Mouse (Mus musculus) forebrain, embryonic 14.5 days (tissue): Measurements from ENCODE around the gene Lrrc29. TPM values are rescaled to one million over a fixed set of nuclear protein-coding genes. Genes with fewer than 3 reads are reported as not detected.
"Not testable (repeated sequence)": the region's sequence is repeated elsewhere in the genome, so short reads cannot be mapped to it uniquely, and the experiment has no call there.

Experiments used
- ATAC-seq: fragments of 200-750 bp; cut with Nextera tagmentation; 2 replicates; pipeline ENCODE4 v1.8.0; 2017; ENCODE audit warnings: mild to moderate bottlenecking, moderate library complexity
- DNase-seq: peaks from one replicate; pipeline ENCODE4 v3.0.0-alpha.2; 2015; ENCODE audit warnings: low spot score
- H3K27ac ChIP-seq: fragments of 300-500 bp; sonication (generic); 2 replicates; pipeline ENCODE4 v1.5.1; 2014; ENCODE audit warnings: low read depth, mild to moderate bottlenecking, control low read depth, low read length, moderate library complexity
- H3K27me3 ChIP-seq: fragments of 300-500 bp; sonication (generic); replicated peaks from 2 replicates; pipeline ENCODE4 v1.6.1; 2014; ENCODE audit warnings: low read length, control low read depth, mixed read lengths; ENCODE audit not compliant: control insufficient read depth, insufficient read depth
- H3K36me3 ChIP-seq: fragments of 300-500 bp; sonication (generic); 2 replicates; pipeline ENCODE4 v1.6.1; 2014; ENCODE audit warnings: low read length, control low read depth; ENCODE audit not compliant: control insufficient read depth, insufficient read depth
- H3K4me1 ChIP-seq: fragments of 300-500 bp; sonication (generic); 2 replicates; pipeline ENCODE4 v1.6.1; 2014; ENCODE audit warnings: antibody characterized with exemption, low read length, control low read depth; ENCODE audit not compliant: control insufficient read depth, insufficient read depth
- H3K4me2 ChIP-seq: fragments of 300-500 bp; sonication (generic); 2 replicates; pipeline ENCODE4 v1.6.1; 2014; ENCODE audit warnings: mild to moderate bottlenecking, control low read depth, low read length
- H3K4me3 ChIP-seq: fragments of 300-500 bp; sonication (generic); 2 replicates; pipeline ENCODE4 v1.5.1; 2014; ENCODE audit warnings: low read depth, low read length, control low read depth
- H3K9ac ChIP-seq: fragments of 300-500 bp; sonication (generic); 2 replicates; pipeline ENCODE4 v1.6.1; 2014; ENCODE audit warnings: mild to moderate bottlenecking, low read length, control low read depth, moderate library complexity
- H3K9me3 ChIP-seq: fragments of 300-500 bp; sonication (generic); replicated peaks from 2 replicates; pipeline ENCODE4 v1.6.1; 2016; ENCODE audit warnings: low read length, control low read depth, mixed read lengths; ENCODE audit not compliant: control insufficient read depth
- WGBS: fragments of 180-500 bp; shearing (Covaris S2); extraction: QIAGEN DNeasy Blood & Tissue Kit; methylation state at CpG from one replicate; pipeline ENCODE4 v1.1.7; 2014; 5-methylcytosine and 5-hydroxymethylcytosine counted together
- polyA plus RNA-seq: library from polyadenylated mRNA; unstranded; fragments of >200 nt; fragmentation: Nextera tagmentation; extraction: Ambion mirVana; gene quantifications from 2 replicates; pipeline ENCODE4 v1.2.1, GENCODE M21; 2014

The Lrrc29 gene
- polyA plus RNA-seq, 1 experiment from 2014 or later, result 0.93 TPM

DNA sequence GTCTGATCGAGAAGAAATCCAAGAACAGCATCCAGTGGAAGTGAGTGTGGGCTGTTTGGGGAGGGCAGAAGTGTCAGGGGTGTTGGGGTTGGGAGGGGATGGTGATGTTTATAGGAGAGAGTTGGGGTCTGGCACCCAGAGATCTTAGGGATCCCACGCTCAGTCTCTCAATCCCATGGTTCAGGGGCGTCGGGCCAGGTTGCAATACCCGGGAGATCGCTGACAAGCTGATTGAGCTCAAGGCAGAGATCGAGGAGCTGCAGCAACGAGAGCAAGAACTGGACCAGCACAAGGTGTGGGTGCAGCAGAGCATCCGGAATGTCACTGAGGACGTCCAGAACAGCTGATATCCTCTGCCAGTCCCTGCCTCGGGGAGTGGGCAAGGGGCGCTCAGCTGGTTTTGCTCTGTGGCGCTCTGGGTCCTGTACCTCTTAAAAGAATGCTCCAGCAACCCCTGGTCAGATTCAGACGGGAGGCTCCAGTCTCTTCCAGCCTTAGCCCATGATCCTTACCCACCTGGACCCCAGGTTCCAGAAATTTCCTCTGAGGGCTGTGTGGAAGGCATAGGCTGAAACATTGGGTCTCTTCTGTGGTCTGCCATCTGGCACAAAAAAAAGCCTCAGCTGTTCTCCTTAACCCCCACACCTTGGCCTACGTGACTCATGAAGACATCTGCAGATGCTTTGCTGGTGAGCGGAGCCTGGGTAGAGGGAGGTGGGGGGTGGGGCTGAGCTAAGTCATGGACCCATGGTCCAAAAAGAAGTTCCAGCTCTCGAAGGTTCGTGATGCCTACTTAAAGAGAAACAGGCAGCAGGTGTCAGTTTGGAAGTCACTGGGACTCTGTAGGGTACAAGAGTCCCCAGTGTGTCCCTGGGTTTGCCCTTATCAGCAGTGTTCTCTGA lies 27.5 kb downstream of the Lrrc29 start:
- Histone ChIP-seq H3K4me2 (peak overlapping the region; percentile 92), H3K36me3 (peaks cover 49% of the 10 kb centered on the region), H3K27me3 (no peaks in the 10 kb centered on the region), H3K9me3 (no peaks in the 10 kb centered on the region), H3K9ac (peak overlapping the region; percentile 91), H3K4me3 (peak overlapping the region; percentile 97), H3K4me1 (peaks cover 15% of the 10 kb centered on the region), H3K27ac (no peak overlapping the region)
- no peak for ATAC-seq
- DNase-seq, result no peak
- WGBS, result 64% methylated on average over 18 of the region's 18 CpGs

DNA sequence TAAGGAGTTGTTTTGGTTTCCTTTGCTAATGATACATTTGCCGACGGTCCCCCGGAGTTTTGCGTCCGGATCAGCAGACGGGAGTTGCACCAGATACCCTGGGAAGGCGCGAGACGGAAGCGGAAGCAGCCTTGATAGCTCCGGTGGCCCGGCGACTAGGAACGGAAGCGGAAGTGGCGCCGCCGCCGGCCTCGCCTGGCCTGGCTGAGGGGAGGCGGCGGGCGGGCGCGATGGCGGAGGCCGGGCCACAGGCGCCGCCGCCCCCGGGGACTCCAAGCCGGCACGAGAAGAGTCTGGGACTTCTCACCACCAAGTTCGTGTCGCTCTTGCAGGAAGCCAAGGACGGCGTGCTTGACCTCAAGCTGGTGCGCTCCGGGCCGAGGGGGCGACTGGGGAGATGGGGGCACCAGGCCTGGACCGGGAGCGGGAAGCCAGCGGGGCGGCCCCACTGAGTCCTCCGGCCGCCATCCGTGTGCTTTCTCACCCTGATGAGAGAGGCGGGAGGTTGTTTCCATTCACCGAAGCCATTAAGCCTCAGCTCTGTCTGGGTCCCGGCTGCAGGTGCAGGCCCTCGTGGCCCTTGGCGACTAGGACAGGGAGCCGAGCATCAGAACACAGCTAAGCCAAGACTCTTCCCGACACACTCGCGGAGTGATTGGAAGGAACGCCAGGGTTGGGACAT lies 28.4 kb downstream of the Lrrc29 start, which contains the start of gene E2f4:
E2f4 (plus strand) TSS at position 153 of the 682 bp plus-strand sequence.
- Histone ChIP-seq H3K4me1 (peaks cover 15% of the 10 kb centered on the region), H3K27me3 (no peaks in the 10 kb centered on the region), H3K36me3 (peaks cover 41% of the 10 kb centered on the region), H3K4me2 (peak within 1 kb of the TSS; percentile 92), H3K9ac (peak within 1 kb of the TSS; percentile 91), H3K9me3 (no peaks in the 10 kb centered on the region), H3K27ac (peak within 1 kb of the TSS; percentile 36; the same call in 1 of the 2 replicates), H3K4me3 (peak within 1 kb of the TSS; percentile 97)
- ATAC-seq, result peak; percentile 95
- WGBS, result under 1% methylated on average over 58 of the region's 58 CpGs
- peak; percentile 96 for DNase-seq

DNA sequence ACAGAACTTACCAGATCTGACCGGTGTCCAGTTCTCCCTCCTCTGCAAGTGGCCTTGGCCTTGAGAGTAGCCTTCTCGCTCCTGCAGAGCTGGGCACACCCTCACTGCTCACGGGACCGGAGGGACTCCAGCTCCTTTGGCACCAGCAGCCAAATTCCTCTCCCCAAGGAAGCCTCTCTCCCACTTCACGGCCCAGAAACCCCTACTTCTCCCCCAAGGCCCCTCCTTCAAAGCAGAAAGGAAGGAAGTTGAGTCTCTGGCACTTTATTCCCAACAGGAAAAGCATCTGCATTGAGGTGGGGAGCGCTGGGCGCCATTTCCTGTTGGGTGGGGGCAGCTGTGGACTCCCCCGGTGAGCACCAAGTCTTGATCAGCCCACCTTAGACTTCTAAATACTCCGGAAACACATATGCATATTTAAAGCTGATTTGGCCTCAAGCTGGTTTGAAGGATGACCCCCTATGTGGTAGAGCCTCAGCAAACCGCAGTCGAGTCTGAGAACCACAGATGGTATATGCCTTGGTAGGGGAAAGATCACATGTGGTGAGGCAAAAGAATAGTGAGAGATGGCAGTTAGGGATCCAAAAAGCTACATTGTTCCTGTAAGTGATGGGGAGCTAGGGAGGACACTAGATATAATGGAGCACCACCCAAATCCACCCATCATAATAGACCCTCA lies 30.0 kb downstream of the Lrrc29 start, which contains the start of gene Exoc3l:
Exoc3l (minus strand) TSS at position 207 of the 679 bp plus-strand sequence.
- 76% methylated on average over 11 of the region's 11 CpGs for WGBS
- ATAC-seq, result no peak
- no peak for DNase-seq
- H3K4me3 ChIP-seq, result peak within 1 kb of the TSS; percentile 97; the same call in 1 of the 2 replicates
- peaks cover 25% of the 10 kb centered on the region for H3K36me3 ChIP-seq
- H3K27ac ChIP-seq, result no peak within 1 kb of the TSS
- peak within 1 kb of the TSS; percentile 92 for H3K4me2 ChIP-seq
- peaks cover 15% of the 10 kb centered on the region for H3K4me1 ChIP-seq
- H3K9me3 ChIP-seq, result no peaks in the 10 kb centered on the region
- peak within 1 kb of the TSS; percentile 91; the same call in 1 of the 2 replicates for H3K9ac ChIP-seq
- H3K27me3 ChIP-seq, result no peaks in the 10 kb centered on the region

DNA sequence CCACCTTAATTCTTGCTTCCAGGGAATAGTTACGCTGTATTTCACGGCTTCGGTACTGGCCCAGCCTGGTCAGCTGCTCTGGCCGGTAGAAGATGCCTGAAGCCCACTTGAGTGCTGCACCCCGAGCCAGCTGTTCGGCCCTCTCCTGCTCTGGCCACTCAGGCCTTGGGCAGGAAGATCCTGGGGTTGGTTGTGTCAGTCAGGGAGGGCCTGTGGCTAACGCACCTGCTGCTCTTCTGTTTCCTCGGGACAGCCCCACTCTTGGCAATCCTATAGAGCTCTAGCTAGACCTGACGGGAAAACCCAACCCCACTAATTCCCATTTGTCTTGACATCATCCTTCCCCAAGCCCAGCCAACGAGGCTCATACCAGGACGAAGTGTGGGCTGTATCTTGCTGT lies 30.8 kb downstream of the Lrrc29 start:
- Histone ChIP-seq H3K4me2 (no peak overlapping the region), H3K4me3 (no peak overlapping the region), H3K4me1 (peaks cover 15% of the 10 kb centered on the region), H3K36me3 (peaks cover 17% of the 10 kb centered on the region), H3K27me3 (peaks cover 5% of the 10 kb centered on the region), H3K27ac (no peak overlapping the region), H3K9me3 (no peaks in the 10 kb centered on the region), H3K9ac (no peak overlapping the region)
- ATAC-seq, result no peak
- WGBS, result 72% methylated on average over 11 of the region's 11 CpGs
- no peak for DNase-seq

DNA sequence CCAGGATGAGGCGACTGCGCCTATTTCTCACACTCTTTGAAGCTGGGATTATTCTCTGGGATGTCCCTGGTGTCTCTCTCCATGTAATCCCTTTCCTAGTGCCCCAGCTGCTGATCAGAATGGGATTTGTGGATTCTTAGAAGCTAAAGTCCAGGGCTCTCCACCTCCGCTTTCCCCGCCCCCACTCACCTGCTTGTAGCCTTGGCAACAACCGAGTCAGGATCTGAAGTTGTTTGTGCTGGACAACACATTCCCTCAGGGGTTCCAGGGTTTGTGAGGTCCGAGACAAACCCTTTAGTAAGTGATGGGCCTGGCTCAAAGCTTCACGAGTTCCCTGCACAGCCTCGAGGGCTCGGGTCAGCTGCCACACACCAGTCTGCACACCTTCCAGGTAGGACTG lies 31.3 kb downstream of the Lrrc29 start:
- Histone ChIP-seq H3K27me3 (peaks cover 5% of the 10 kb centered on the region), H3K36me3 (peaks cover 12% of the 10 kb centered on the region), H3K4me1 (peaks cover 17% of the 10 kb centered on the region), H3K4me3 (no peak overlapping the region), H3K9ac (no peak overlapping the region), H3K4me2 (no peak overlapping the region), H3K9me3 (no peaks in the 10 kb centered on the region), H3K27ac (no peak overlapping the region)
- ATAC-seq, result no peak
- WGBS, result 63% methylated on average over 9 of the region's 9 CpGs
- no peak for DNase-seq

DNA sequence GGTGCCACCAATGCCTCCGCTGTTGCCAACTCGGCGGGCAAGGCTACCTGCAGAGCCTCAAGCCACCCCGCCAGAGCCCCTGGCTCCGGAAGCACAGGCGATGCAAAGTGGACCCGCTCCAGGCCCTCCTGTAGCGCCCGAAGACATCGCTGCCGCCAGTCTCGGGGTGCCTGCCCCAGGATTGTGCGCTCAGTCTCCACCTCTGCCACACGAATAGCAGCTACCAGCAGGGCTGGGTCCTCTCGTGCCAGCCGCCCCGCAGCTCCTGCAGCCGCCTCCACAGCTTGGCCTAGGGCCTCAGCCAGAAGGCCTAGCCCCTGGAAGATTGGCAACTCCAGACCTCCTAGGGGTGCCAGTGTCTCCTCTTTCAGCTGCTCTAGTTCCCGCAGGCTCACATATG lies 32.7 kb downstream of the Lrrc29 start:
- Histone ChIP-seq H3K4me2 (no peak overlapping the region), H3K9ac (no peak overlapping the region), H3K36me3 (no peaks in the 10 kb centered on the region), H3K4me1 (peaks cover 15% of the 10 kb centered on the region), H3K27ac (no peak overlapping the region), H3K9me3 (no peaks in the 10 kb centered on the region), H3K27me3 (peaks cover 5% of the 10 kb centered on the region), H3K4me3 (no peak overlapping the region)
- no peak for DNase-seq
- no peak for ATAC-seq
- 74% methylated on average over 19 of the region's 19 CpGs for WGBS

DNA sequence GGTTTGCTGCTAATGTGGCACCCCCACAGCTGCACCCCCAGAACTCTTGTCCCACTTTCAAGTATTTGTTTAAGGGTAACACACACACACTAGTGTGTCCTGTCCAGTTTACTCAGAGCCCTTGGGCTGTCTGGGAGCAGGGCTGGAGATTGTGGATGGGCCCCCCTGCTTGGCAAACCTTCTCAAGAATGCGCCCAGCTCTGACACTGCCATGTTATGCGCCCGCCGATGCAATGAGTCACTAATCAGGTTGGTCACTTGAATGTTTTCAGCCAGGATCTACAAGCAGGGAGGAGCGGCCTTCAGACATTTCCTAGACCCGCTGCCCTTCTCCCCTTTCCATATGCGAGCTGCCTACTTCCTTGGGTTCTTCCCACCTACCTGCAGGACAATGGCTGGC lies 33.6 kb downstream of the Lrrc29 start:
- no peak for DNase-seq
- 86% methylated on average over 7 of the region's 7 CpGs for WGBS
- peaks cover 16% of the 10 kb centered on the region for H3K4me1 ChIP-seq
- H3K9ac ChIP-seq, result no peak overlapping the region
- no peaks in the 10 kb centered on the region for H3K36me3 ChIP-seq
- no peak for ATAC-seq
- H3K4me3 ChIP-seq, result no peak overlapping the region
- no peak overlapping the region for H3K4me2 ChIP-seq
- peaks cover 5% of the 10 kb centered on the region for H3K27me3 ChIP-seq
- no peaks in the 10 kb centered on the region for H3K9me3 ChIP-seq
- no peak overlapping the region for H3K27ac ChIP-seq

DNA sequence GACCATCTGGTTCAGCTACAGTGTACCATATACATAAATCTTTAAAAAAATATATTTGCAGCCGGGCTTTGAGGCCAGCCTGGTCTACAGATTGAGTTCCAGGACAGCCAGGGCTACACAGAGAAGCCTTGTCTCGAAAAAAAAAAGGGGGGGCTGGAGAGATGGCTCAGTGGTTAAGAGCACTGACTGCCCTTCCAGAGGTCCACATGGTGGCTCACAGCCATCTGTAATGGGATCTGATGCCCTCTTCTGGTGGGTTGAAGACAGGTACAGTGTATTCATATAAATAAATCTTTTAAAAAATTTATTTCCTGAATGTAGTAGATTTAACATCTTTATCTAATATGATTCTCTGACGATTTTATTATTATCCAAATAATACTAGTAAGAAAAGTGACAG lies 34.3 kb downstream of the Lrrc29 start:
- WGBS, result 73% methylated on average over 3 of the region's 3 CpGs
- not testable (repeated sequence) for H3K9ac ChIP-seq, H3K27me3 ChIP-seq, H3K27ac ChIP-seq, H3K36me3 ChIP-seq, H3K9me3 ChIP-seq, DNase-seq, H3K4me2 ChIP-seq, ATAC-seq, H3K4me3 ChIP-seq
- peaks cover 17% of the 10 kb centered on the region for H3K4me1 ChIP-seq
